Mouse (Mus musculus) E14TG2a.4 (cell line): Measurements from ENCODE around the gene A2ml1.

Source experiments
- H3K27me3 ChIP-seq: 2 replicates; pipeline ENCODE4 v1.6.1; 2014; ENCODE audit warnings: low read length, control low read depth; ENCODE audit not compliant: insufficient read depth
- H3K36me3 ChIP-seq: 2 replicates; pipeline ENCODE4 v1.6.1; 2014; ENCODE audit warnings: low read length, control low read depth; ENCODE audit not compliant: insufficient read depth
- H3K4me1 ChIP-seq: replicated peaks from 2 replicates; pipeline ENCODE4 v1.6.1; 2014; ENCODE audit warnings: low read depth, low read length, control low read depth
- H3K4me3 ChIP-seq: replicated peaks from 2 replicates; pipeline ENCODE4 v1.5.1; 2014; ENCODE audit warnings: mild to moderate bottlenecking, low read length
- H3K9me3 ChIP-seq: 2 replicates; pipeline ENCODE4 v1.6.1; 2014; ENCODE audit warnings: low read length, control low read depth
- CTCF ChIP-seq: conservative IDR thresholded peaks from 2 replicates; pipeline ENCODE4 v1.5.1; 2014; ENCODE audit warnings: low read length
- NANOG ChIP-seq: IDR thresholded peaks from 2 replicates; pipeline ENCODE4 v1.6.1; 2014; ENCODE audit warnings: borderline replicate concordance, low read length, mixed read lengths
- POU5F1 ChIP-seq: IDR thresholded peaks from 2 replicates; pipeline ENCODE4 v1.6.1; 2014; ENCODE audit warnings: low read length, borderline replicate concordance

A2ml1 gene

DNA sequence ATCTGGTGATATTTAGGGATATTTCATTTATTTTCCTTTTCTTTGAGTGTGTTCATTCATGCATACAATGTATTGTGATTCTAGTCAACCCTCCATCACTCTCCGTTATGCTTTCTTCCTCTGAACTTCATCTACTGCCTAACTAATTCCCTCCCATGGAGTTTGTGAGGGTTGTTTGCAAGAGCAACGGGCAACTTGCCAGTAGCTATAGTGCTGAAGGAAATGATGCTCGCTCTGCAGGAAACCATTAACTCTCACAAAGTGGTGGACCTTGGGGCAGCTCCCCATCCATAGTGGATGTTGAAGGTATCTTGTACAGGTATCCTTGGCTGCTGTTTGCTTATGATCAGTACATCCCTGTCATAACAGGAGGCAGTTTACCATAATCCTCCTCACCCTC is 20.6 kb upstream of the A2ml1 start:
- TF ChIP-seq NANOG (no peak), POU5F1 (no peak), CTCF (no peak)
- Histone ChIP-seq H3K4me1 (no peaks in the 10 kb centered on the region), H3K4me3 (no peak overlapping the region), H3K36me3 (no peaks in the 10 kb centered on the region), H3K27me3 (no peaks in the 10 kb centered on the region), H3K9me3 (no peaks in the 10 kb centered on the region)

DNA sequence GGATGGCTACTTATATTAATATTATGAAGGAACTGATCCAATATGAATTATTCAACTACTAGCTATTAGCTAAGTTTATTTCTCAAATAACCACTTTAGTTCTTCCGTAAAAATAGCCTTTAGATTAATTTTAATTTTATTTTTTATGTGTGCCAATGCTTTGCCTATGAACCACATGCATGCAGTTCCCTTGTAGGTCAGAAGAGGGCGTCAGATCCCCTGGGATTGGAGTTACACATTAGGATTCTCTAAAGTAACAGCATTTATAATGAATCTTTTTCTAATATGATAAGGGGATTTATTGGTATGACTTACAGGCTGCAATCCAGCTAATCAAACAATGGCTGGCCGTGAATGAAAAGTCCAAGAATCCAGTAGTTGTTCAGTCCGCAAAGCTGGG is 18.1 kb upstream of the A2ml1 start:
- Histone ChIP-seq H3K36me3 (no peaks in the 10 kb centered on the region), H3K4me3 (no peak overlapping the region), H3K9me3 (no peaks in the 10 kb centered on the region), H3K27me3 (no peaks in the 10 kb centered on the region), H3K4me1 (no peaks in the 10 kb centered on the region)
- TF ChIP-seq CTCF (peak; percentile 71), POU5F1 (no peak), NANOG (no peak)

DNA sequence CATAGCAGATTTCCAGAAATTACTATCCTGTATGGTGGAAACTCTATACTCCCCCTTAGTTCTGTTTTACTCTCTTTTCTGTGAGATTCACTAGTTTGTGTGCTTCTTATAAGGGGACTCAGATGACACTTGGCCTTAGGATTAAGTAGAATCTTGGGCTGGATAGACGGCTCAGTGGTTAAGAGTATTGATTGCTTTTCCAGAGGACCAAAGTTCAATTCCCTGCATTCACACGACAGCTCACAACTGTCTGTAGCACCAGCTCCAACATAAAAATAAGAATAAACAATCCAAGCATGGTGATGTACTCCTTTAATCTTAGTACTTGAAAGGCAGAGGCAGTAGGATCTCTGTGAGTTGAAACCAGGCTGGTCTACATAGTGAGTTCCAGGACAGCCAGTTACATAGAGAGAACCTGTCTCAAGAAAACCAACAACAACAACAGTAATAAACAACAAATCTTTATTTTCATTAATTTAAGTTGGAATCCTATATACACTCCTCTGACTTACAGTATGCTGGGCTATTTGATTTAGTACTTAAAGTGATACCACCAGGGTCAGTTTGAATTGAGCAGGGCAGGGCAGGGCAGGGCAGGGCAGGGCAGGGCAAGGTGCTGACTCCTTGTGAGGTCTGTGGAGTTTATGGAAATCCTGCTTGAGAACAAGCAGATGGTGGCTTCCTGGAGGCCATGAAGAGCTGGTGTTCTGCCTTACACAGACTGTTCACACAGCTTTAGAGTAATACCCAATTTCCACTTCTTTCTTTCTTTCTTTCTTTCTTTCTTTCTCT is 17.0 kb upstream of the A2ml1 start:
- no peak overlapping the region for H3K4me3 ChIP-seq
- no peak for TF ChIP-seq CTCF
- TF ChIP-seq POU5F1, result no peak
- TF ChIP-seq NANOG, result no peak
- H3K27me3 ChIP-seq, result no peaks in the 10 kb centered on the region

DNA sequence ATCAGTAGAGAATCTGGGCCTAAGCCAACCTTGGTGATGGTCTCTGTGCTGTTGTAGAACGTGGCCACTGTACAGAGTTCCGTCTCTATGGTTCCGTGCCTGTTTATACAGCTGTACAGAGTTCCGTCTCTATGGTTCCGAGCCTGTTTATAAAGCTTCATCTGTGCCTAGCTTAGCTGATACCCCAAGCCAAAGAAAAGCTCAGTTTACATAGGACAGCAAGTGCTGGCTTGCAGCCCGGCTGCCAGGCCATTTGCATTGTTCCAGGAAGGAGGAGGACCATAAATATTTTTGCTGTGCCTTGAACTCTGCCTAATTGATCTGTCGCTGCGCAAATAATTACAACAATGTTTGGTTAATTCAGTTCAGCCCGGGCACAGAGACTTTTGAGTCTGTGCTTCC is 15.7 kb upstream of the A2ml1 start:
- no peaks in the 10 kb centered on the region for H3K27me3 ChIP-seq
- no peaks in the 10 kb centered on the region for H3K4me1 ChIP-seq
- no peaks in the 10 kb centered on the region for H3K36me3 ChIP-seq
- TF ChIP-seq NANOG (no peak), CTCF (no peak), POU5F1 (no peak)
- no peaks in the 10 kb centered on the region for H3K9me3 ChIP-seq
- no peak overlapping the region for H3K4me3 ChIP-seq

More for the DNA sequence above, 17.0 kb upstream of the A2ml1 start:
- H3K9me3 ChIP-seq, result no peaks in the 10 kb centered on the region
- no peaks in the 10 kb centered on the region for H3K36me3 ChIP-seq
- no peaks in the 10 kb centered on the region for H3K4me1 ChIP-seq

DNA sequence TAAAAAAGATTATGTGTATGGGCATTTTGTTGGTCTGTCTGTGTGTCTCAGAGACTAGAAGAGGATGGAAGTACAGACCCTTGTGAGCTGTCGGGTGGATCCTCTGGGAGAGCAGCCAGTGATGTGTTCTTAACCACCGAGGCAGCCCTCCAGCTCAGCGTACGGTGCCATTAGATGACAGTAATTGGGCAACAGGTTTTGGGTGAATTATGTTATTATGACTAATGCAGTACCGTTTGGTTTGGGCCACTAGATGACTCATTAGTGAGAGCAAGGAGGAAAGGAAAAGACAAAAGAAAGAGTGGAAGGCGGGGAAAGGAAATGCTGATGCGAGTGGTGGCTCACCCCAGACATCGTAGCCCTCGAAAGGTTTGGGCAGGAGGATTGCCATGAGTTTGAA is 13.2 kb upstream of the A2ml1 start:
- Histone ChIP-seq H3K36me3 (no peaks in the 10 kb centered on the region), H3K27me3 (no peaks in the 10 kb centered on the region), H3K9me3 (no peaks in the 10 kb centered on the region), H3K4me1 (no peaks in the 10 kb centered on the region), H3K4me3 (no peak overlapping the region)
- TF ChIP-seq POU5F1 (no peak), CTCF (no peak), NANOG (no peak)

GRCm38 (mm10) chr6:128589426-128589825 is 8.0 kb upstream of the A2ml1 start:
- Histone ChIP-seq H3K4me3 (no peak overlapping the region), H3K27me3 (no peaks in the 10 kb centered on the region), H3K36me3 (no peaks in the 10 kb centered on the region), H3K9me3 (no peaks in the 10 kb centered on the region), H3K4me1 (no peaks in the 10 kb centered on the region)
- TF ChIP-seq CTCF, result no peak

DNA sequence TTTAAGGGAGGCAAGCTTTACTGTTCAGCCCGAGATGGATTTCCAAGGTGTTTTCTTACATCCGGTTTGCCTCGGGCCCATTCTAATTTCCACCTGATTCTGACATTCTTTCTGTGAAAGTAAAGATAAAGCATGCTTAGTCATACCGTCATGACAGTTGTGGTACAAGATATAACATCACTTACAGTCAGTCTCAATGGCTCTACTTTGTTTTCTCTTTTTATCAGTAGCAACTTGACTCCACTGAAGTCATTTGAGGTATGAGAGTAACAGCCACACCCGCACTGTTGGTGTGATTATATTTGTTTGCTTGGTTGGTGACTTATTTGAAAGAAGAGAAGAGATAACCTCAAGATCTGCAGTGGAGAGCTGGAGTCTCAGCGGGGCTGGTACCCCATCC is 6.2 kb upstream of the A2ml1 start:
- no peaks in the 10 kb centered on the region for H3K36me3 ChIP-seq
- H3K4me3 ChIP-seq, result no peak overlapping the region
- H3K4me1 ChIP-seq, result no peaks in the 10 kb centered on the region
- no peaks in the 10 kb centered on the region for H3K9me3 ChIP-seq
- no peak for TF ChIP-seq POU5F1
- H3K27me3 ChIP-seq, result no peaks in the 10 kb centered on the region

GRCm38 (mm10) chr6:128585642-128586245 is 4.3 kb upstream of the A2ml1 start:
- no peaks in the 10 kb centered on the region for H3K27me3 ChIP-seq
- H3K4me3 ChIP-seq, result no peak overlapping the region
- H3K36me3 ChIP-seq, result no peaks in the 10 kb centered on the region
- no peaks in the 10 kb centered on the region for H3K9me3 ChIP-seq
- H3K4me1 ChIP-seq, result no peaks in the 10 kb centered on the region
- no peak for TF ChIP-seq POU5F1
- no peak for TF ChIP-seq NANOG
- TF ChIP-seq CTCF, result no peak
